Mouse (Mus musculus) CH12.LX (cell line): ENCODE data around the gene Krtap9-1.

Experiments
- CHD1 ChIP-seq: IDR thresholded peaks from 2 replicates; pipeline ENCODE4 v1.6.1; 2012; ENCODE audit warnings: low read depth, low read length, improper control_type of control experiment, inconsistent platforms
- CTCF ChIP-seq, 2 experiments: IDR thresholded peaks in 1 of 2; conservative IDR thresholded peaks in 1 of 2; 2 replicates each; pipeline ENCODE4 v1.5.1; 2011 to 2012; ENCODE audit warnings: low read depth in 2 of 2, low read length in 2 of 2, improper control_type of control experiment in 1 of 2, inconsistent platforms in 1 of 2, mild to moderate bottlenecking in 1 of 2, moderate library complexity in 1 of 2
- GABPA ChIP-seq: IDR thresholded peaks from 2 replicates; pipeline ENCODE4 v1.6.1; 2012; ENCODE audit warnings: low read depth, low read length, improper control_type of control experiment, inconsistent platforms; ENCODE audit not compliant: insufficient replicate concordance
- MAFK ChIP-seq: IDR thresholded peaks from 2 replicates; pipeline ENCODE4 v1.6.1; 2011; ENCODE audit warnings: low read length, improper control_type of control experiment; ENCODE audit not compliant: insufficient replicate concordance
- POLR2A ChIP-seq: IDR thresholded peaks from 2 replicates; pipeline ENCODE4 v1.6.1; 2011; ENCODE audit warnings: low read depth, mild to moderate bottlenecking, improper control_type of control experiment, low read length

DNA sequence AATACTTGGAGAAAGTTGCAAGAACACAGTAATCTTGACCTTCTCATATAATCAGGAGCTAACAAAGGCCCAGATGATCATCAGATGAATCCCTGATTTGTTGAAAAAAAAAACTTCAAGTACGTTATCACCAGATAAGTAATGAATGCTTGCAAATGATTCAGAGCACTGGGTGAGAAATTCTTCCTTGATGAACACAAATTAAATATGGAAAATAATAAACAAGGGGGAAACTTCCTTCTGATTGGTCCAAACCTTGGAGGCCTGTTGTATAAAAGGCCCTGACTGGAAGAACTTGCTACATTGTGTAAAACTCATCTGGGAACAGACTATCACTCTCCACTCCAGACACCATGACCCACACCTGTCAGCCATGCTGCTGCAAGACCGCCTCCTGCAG, 34.4 kb downstream of the Krtap9-1 start, which contains the start of gene Krtap31-1:
- no peak for TF ChIP-seq CTCF (conservative IDR thresholded peaks at IDR 0.05 in 1 of 2, IDR thresholded peaks at IDR 0.05 in 1 of 2; ENCODE audit: low read depth in 2 of 2, low read length in 2 of 2)
- no peak for TF ChIP-seq MAFK
- no peak for TF ChIP-seq CHD1
- TF ChIP-seq GABPA, result no peak
- TF ChIP-seq POLR2A, result no peak
